Mouse (Mus musculus) embryonic fibroblast, embryonic 13.5 days (primary cell): ENCODE measurements at regions not wholly inside any gene's neighbourhood (a gene's known extent, or its start where the extent isn't known, plus 50 kb on each side); places are given as distances from the start of the nearest gene placed in this dataset.

Experiments used
- H3K27ac ChIP-seq: 2 replicates; pipeline ENCODE4 v1.5.1; 2012; ENCODE audit warnings: low read length, control low read depth, inconsistent platforms; ENCODE audit not compliant: insufficient read depth
- H3K4me1 ChIP-seq: 2 replicates; pipeline ENCODE4 v1.6.1; 2011; ENCODE audit warnings: low read length; ENCODE audit not compliant: control insufficient read depth, insufficient read depth
- H3K4me3 ChIP-seq: 2 replicates; pipeline ENCODE4 v1.5.1; 2011; ENCODE audit warnings: mild to moderate bottlenecking, control low read depth, low read length; ENCODE audit not compliant: insufficient read depth
- CTCF ChIP-seq: IDR thresholded peaks from 2 replicates; pipeline ENCODE4 v1.5.1; 2011; ENCODE audit warnings: mild to moderate bottlenecking, control low read depth, low read length, moderate library complexity, borderline replicate concordance; ENCODE audit not compliant: insufficient read depth
- POLR2A ChIP-seq: IDR thresholded peaks from 2 replicates; pipeline ENCODE4 v1.6.1; 2011; ENCODE audit warnings: low read depth, mild to moderate bottlenecking, control low read depth, low read length, moderate library complexity

GRCm38 (mm10) chr10:122386748-122387147, 61.6 kb upstream of the Avpr1a start:
- Histone ChIP-seq H3K4me3 (no peak overlapping the region), H3K4me1 (no peaks in the 10 kb centered on the region), H3K27ac (no peak overlapping the region)
- TF ChIP-seq CTCF (no peak), POLR2A (no peak)

GRCm38 (mm10) chr10:122379661-122380344, 68.5 kb upstream of the Avpr1a start:
- TF ChIP-seq POLR2A (no peak), CTCF (no peak)
- Histone ChIP-seq H3K4me1 (no peaks in the 10 kb centered on the region), H3K27ac (no peak overlapping the region), H3K4me3 (no peak overlapping the region)

DNA sequence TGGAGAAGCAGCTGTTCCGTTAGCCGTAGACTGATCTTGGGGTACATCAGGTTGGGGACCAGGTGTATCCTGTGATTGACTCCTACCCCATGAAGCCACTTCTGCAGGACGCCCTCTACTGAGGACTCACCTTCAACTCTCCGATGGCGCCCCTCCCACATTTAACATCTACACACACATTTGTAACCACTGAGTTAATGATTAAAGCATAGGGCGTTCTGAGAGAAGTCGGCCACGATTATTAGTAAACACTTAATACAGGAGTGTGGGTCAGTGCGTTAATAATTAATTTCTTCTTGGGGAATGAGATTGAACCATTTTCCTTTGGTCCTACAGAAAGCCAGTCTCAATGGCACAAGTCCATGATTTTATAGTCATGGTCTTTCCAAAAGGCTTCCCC, 105.0 kb upstream of the Avpr1a start:
- Histone ChIP-seq H3K4me3 (no peak overlapping the region), H3K4me1 (no peaks in the 10 kb centered on the region), H3K27ac (no peak overlapping the region)
- TF ChIP-seq POLR2A (no peak), CTCF (no peak)

DNA sequence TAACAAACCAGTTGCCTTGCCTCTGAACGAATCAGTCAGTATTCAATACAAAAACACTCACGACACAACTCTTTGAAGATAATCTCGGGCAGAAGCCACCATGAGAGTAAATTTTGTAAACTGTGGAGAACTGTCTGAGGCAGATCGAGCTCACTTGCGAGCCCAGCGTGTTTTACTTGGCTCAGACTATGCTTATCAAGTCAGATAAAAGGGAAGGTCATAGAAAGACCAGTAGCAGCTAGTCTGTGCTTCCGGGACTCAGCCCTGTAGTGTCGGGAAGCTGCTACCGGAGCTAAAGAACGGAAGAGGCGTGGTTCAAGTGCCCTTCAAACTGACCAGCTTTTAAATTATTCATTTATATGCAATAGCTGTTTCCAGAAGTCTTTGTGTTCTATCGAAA, 105.9 kb upstream of the Avpr1a start:
- Histone ChIP-seq H3K4me3 (no peak overlapping the region), H3K4me1 (no peaks in the 10 kb centered on the region), H3K27ac (no peak overlapping the region)
- no peak for TF ChIP-seq POLR2A
- no peak for TF ChIP-seq CTCF

- Histone ChIP-seq H3K4me1 (no peaks in the 10 kb centered on the region), H3K4me3 (no peak overlapping the region), H3K27ac (no peak overlapping the region)
- no peak for TF ChIP-seq POLR2A
- TF ChIP-seq CTCF: no peak
These were observed 121.4 kb upstream of the Avpr1a start for GRCm38 (mm10) chr10:122326851-122327250.

- no peak for TF ChIP-seq POLR2A
- TF ChIP-seq CTCF: no peak
- Histone ChIP-seq H3K4me1 (no peaks in the 10 kb centered on the region), H3K27ac (no peak overlapping the region), H3K4me3 (no peak overlapping the region)
These were observed 129.4 kb upstream of the Avpr1a start for GRCm38 (mm10) chr10:122318886-122319285.

DNA sequence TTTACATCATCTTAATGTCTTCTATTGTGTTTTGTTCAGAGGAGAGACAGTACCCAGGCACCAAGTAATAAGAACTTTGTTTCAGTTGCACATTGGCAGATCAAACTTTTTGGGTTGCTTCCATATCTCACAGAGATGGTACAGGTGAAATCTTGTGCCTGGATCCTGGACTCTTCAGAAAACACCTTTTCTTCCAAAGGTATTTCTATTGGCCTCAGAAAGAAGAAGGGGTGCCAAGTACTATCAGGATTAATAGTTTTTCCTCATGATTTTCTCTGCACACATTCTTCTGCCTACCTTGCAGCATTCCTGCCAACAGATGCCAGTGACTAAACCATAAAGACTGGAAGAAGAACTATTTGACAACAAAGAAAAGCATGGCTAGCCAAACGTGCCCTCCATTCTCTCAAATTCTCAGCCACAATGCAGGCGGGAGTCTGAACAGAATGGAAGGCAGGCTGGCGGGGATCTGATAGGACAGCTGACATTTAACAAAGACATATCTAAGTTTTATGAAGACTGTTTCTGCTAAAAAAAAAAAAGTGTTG, 137.6 kb upstream of the Avpr1a start:
- TF ChIP-seq POLR2A: no peak
- no peak for TF ChIP-seq CTCF
- H3K27ac ChIP-seq: no peak overlapping the region
- H3K4me3 ChIP-seq: no peak overlapping the region
- no peaks in the 10 kb centered on the region for H3K4me1 ChIP-seq

GRCm38 (mm10) chr10:122308691-122309090, 139.6 kb upstream of the Avpr1a start:
- TF ChIP-seq CTCF: no peak
- TF ChIP-seq POLR2A: no peak
- H3K27ac ChIP-seq: no peak overlapping the region
- no peaks in the 10 kb centered on the region for H3K4me1 ChIP-seq
- no peak overlapping the region for H3K4me3 ChIP-seq

DNA sequence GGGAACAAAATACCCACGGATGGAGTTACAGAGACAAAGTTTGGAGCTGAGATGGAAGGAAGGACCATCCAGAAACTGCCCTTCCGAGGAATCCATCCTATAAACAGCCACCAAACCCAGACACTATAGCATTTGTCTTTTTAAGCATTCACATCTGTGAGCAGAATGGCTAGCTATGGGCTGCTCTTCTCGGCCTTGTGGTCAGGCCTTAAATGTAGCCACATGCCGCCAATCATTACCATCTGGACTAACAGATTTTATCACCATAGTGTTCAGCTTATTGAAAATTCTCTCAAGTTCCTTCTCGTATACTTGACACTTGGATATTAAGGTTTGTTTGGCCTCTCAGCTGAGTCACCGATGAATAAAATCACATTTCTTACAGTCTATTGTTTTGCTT, 146.0 kb upstream of the Avpr1a start:
- H3K27ac ChIP-seq: no peak overlapping the region
- H3K4me1 ChIP-seq: 0 out of 2 replicates have a peak, but pooled peaks cover 3% of the 10 kb centered on the region
- H3K4me3 ChIP-seq: no peak overlapping the region
- TF ChIP-seq CTCF (no peak), POLR2A (no peak)

- Histone ChIP-seq H3K27ac (no peak overlapping the region), H3K4me3 (no peak overlapping the region), H3K4me1 (no peaks in the 10 kb centered on the region)
- TF ChIP-seq CTCF (no peak), POLR2A (no peak)
These were observed 152.3 kb upstream of the Avpr1a start for GRCm38 (mm10) chr10:122295921-122296425.
